Mouse (Mus musculus): ENCODE measurements around the gene Crmp1. TPM values are rescaled to one million over a fixed set of nuclear protein-coding genes. Genes with fewer than 3 reads are reported as not detected.

Gene Crmp1
- total and polyA plus RNA-seq, 3 experiments, result 3.3 to 19.6 (median 10.5) TPM

DNA sequence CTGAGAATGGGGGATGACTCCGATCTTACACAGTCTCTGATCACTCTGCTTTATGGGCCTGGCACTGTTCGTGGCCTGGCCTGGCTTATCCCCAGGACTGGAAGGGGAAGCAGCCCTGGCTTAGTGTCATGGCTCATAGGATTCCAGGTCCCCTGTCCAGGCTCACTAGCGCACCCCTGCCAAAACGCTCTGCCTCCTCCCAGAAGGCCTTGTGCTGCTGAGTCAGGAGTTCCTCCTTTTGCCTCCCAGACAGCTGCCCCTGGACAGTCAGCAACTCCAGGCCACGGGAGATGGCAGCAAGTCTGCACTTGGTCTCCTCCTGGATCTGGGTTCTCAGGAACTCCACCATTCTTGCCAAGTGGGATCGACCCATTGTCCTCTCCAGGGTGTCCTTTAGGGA is 77.0 kb downstream of the Crmp1 start:
- H3K4me1 ChIP-seq (ENCODE audit: control insufficient read depth in 1 of 2, insufficient read depth in 2 of 2), result peaks cover 9 to 18% of the 10 kb centered on the region in 2 experiments
- no peak overlapping the region for H3K4me2 ChIP-seq (ENCODE audit: insufficient read depth, low read depth, poor library complexity, severe bottlenecking)
- peaks cover 21% of the 10 kb centered on the region for H3K9me3 ChIP-seq (replicated peaks; ENCODE audit: low read length)
- no peak for DNase-seq (ENCODE audit: extremely low read depth)
- no peaks in the 10 kb centered on the region for H3K27me3 ChIP-seq (replicated peaks)
- no peaks in the 10 kb centered on the region for H3K36me3 ChIP-seq (replicated peaks in 1 of 2; ENCODE audit: control insufficient read depth in 1 of 2, insufficient read depth in 1 of 2, low read length in 1 of 2)
- no peak overlapping the region for H3K9ac ChIP-seq (ENCODE audit: insufficient read depth, low read depth)
- H3K4me3 ChIP-seq (replicated peaks in 1 of 3; ENCODE audit: low read depth in 2 of 3, low read length in 2 of 3, poor library complexity in 1 of 3), result no peak overlapping the region
- in situ Hi-C loops (cut with MboI; ENCODE audit: low pct_ligation_motif_present, low pct_unique_long_range_greater_than_20kb, low sequenced_read_pairs) (no loop called here), dilution Hi-C loops (cut with MboI; ENCODE audit: extremely low pct_ligation_motif_present, extremely low pct_unique_long_range_greater_than_20kb, low sequenced_read_pairs) (no loop called here)
- H3K79me2 ChIP-seq (replicated peaks; ENCODE audit: control insufficient read depth, extremely low read depth, insufficient read depth, poor library complexity, severe bottlenecking), result no peaks in the 10 kb centered on the region
- TF ChIP-seq ZMIZ1 (IDR thresholded peaks at IDR 0.05; ENCODE audit: low read depth, low read length) (no peak), MXI1 (IDR thresholded peaks at IDR 0.05; ENCODE audit: low read depth, low read length) (no peak), SMC3 (IDR thresholded peaks at IDR 0.05; ENCODE audit: low read depth, low read length) (no peak), MAZ (IDR thresholded peaks at IDR 0.05; ENCODE audit: low read depth, low read length) (no peak), ZKSCAN1 (IDR thresholded peaks at IDR 0.05; ENCODE audit: borderline replicate concordance, low read depth, low read length) (no peak), HCFC1 (IDR thresholded peaks at IDR 0.05; ENCODE audit: low read depth, low read length) (no peak), TCF12 (IDR thresholded peaks at IDR 0.05; ENCODE audit: low read depth, low read length) (no peak), KAT2A (IDR thresholded peaks at IDR 0.05; ENCODE audit: insufficient replicate concordance, low read length) (no peak), POLR2A (IDR thresholded peaks at IDR 0.05; ENCODE audit: low read depth, low read length) (no peak), POLR2AphosphoS2 (IDR thresholded peaks at IDR 0.05; ENCODE audit: low read depth, low read length) (no peak), TBP (conservative IDR thresholded peaks at IDR 0.05; ENCODE audit: low read depth, low read length) (no peak), ETS1 (conservative IDR thresholded peaks at IDR 0.05; ENCODE audit: low read depth, low read length) (no peak), MYC (IDR thresholded peaks at IDR 0.05; ENCODE audit: low read depth, low read length) (no peak), E2F4 (IDR thresholded peaks at IDR 0.05; ENCODE audit: insufficient replicate concordance, low read depth, low read length) (no peak), USF2 (conservative IDR thresholded peaks at IDR 0.05; ENCODE audit: low read depth, low read length) (no peak), RCOR1 (conservative IDR thresholded peaks at IDR 0.05; ENCODE audit: low read depth, low read length) (no peak), USF1 (IDR thresholded peaks at IDR 0.05; ENCODE audit: low read depth, low read length) (no peak), JUND (conservative IDR thresholded peaks at IDR 0.05; ENCODE audit: low read depth, low read length) (no peak), UBTF (IDR thresholded peaks at IDR 0.05; ENCODE audit: low read depth, low read length) (no peak)
- H3K27ac ChIP-seq (ENCODE audit: insufficient read depth, low read depth), result no peak overlapping the region

DNA sequence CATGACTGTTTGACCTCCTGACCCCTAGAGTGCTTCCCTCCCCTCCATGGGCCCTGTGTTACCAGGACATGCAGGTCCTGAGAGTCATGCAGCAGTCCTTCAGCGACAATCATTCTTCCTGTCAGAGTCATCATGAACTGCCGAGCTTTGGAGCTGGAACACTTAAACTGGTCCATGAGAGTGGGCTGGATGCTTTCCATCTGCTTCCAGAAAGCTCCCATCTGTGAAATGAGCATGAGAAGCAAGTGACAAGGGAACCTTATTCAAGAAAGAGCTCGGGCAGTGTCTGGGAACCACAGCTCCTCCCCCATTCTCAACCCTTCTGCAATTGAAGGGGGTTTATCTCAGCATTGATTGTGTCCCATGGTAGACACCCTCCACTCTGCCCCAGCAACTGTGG is 78.4 kb downstream of the Crmp1 start:
- no peak overlapping the region for H3K9ac ChIP-seq (ENCODE audit: insufficient read depth, low read depth)
- H3K27me3 ChIP-seq (replicated peaks), result no peaks in the 10 kb centered on the region
- no peak overlapping the region for H3K4me3 ChIP-seq (replicated peaks in 1 of 3; ENCODE audit: low read depth in 2 of 3, low read length in 2 of 3, poor library complexity in 1 of 3)
- no peaks in the 10 kb centered on the region for H3K36me3 ChIP-seq (replicated peaks in 1 of 2; ENCODE audit: control insufficient read depth in 1 of 2, insufficient read depth in 1 of 2, low read length in 1 of 2)
- H3K27ac ChIP-seq (ENCODE audit: insufficient read depth, low read depth), result no peak overlapping the region
- peaks cover 2 to 10% of the 10 kb centered on the region in 2 experiments; a peak in 2 of 4 replicates for H3K4me1 ChIP-seq (ENCODE audit: control insufficient read depth in 1 of 2, insufficient read depth in 2 of 2)
- H3K4me2 ChIP-seq (ENCODE audit: insufficient read depth, low read depth, poor library complexity, severe bottlenecking), result no peak overlapping the region
- no peak for TF ChIP-seq TCF12 (IDR thresholded peaks at IDR 0.05; ENCODE audit: low read depth, low read length)
- TF ChIP-seq ZKSCAN1 (IDR thresholded peaks at IDR 0.05; ENCODE audit: borderline replicate concordance, low read depth, low read length), result no peak
- TF ChIP-seq USF1 (IDR thresholded peaks at IDR 0.05; ENCODE audit: low read depth, low read length), result no peak
- no peak for TF ChIP-seq UBTF (IDR thresholded peaks at IDR 0.05; ENCODE audit: low read depth, low read length)
- no peak for TF ChIP-seq ZC3H11A (IDR thresholded peaks at IDR 0.05; ENCODE audit: low read depth, low read length)
- TF ChIP-seq POLR2AphosphoS2 (IDR thresholded peaks at IDR 0.05; ENCODE audit: low read depth, low read length), result no peak
- no peak for TF ChIP-seq E2F4 (IDR thresholded peaks at IDR 0.05; ENCODE audit: insufficient replicate concordance, low read depth, low read length)
- TF ChIP-seq SMC3 (IDR thresholded peaks at IDR 0.05; ENCODE audit: low read depth, low read length), result no peak
- H3K9me3 ChIP-seq (replicated peaks; ENCODE audit: low read length), result peaks cover 19% of the 10 kb centered on the region
- in situ Hi-C loops (cut with MboI; ENCODE audit: low pct_ligation_motif_present, low pct_unique_long_range_greater_than_20kb, low sequenced_read_pairs), result no loop called here
- no peaks in the 10 kb centered on the region for H3K79me2 ChIP-seq (replicated peaks; ENCODE audit: control insufficient read depth, extremely low read depth, insufficient read depth, poor library complexity, severe bottlenecking)
- dilution Hi-C loops (cut with MboI; ENCODE audit: extremely low pct_ligation_motif_present, extremely low pct_unique_long_range_greater_than_20kb, low sequenced_read_pairs), result no loop called here
- DNase-seq (ENCODE audit: extremely low read depth), result no peak

Data from CH12.LX (cell line).